Mouse (Mus musculus) kidney, postnatal 10 days (tissue): Measurements from ENCODE around the gene Ugt1a5.
A peak's percentile ranks its signal among the peaks of the same experiment; 100 is the strongest.

ENCODE experiments used
- DNase-seq: peaks from one replicate; pipeline ENCODE4 v3.0.0; 2021; ENCODE audit warnings: mixed read lengths

Gene Ugt1a5

DNA sequence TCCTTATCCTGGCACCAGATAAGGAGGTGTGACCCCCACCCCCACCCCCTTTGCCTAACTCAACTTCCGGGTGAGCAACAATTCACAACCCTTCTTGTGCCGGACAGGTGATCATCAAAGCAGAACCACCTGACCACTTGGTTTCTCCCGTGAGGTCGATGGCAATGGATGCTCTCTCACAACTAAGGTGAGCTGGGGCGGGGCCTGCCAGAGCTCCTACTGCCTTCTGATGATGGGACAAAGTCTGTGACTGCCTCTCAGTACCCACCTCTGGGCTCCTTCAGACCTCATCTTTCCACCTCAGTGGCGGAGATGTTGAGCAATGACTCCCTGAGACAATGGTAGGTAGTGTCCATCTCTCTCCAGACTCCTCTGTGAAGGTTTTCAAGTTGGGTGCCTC lies 80.1 kb downstream of the Ugt1a5 start:
- no peak for DNase-seq

GRCm38 (mm10) chr1:88246386-88246785 lies 80.6 kb downstream of the Ugt1a5 start:
- DNase-seq: no peak

DNA sequence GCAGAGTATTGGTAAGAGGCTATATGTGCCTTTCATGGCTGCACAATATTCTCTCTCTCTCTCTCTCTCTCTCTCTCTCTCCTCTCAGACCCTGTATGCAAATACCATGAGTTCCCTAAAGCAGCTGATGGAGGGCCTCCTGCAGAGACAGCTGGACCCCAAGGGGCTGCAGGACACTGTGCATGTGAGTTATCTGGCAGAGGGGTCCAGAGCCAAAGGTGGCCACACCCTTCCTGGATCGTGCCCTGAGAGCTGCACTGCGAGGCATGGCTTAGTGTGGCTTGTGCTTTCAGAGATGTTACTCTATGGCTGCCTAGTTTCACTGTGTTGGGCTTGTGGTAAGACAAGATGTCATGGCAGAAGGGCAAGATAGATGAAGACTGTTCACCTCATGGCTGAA lies 81.8 kb downstream of the Ugt1a5 start:
- DNase-seq: no peak

DNA sequence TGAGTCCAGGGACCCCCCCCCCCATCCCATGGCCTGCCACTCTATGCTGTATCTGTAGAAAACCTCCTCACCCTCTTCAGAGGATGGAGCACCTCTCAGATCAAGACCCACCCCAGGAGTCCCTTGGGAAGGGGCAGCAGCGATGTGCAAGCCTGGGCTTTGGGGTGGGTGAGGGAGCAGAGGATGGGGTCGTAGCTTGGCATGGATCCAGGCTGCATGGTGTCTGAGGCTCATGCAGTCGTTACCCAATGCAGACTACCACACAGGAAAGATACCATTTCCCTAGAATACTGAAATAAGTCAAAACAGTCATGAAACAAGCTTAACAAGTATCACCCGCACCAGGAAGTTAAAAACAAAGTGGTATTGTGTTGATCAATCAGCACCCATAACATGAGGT lies 82.8 kb downstream of the Ugt1a5 start:
- peak; percentile 38 for DNase-seq

DNA sequence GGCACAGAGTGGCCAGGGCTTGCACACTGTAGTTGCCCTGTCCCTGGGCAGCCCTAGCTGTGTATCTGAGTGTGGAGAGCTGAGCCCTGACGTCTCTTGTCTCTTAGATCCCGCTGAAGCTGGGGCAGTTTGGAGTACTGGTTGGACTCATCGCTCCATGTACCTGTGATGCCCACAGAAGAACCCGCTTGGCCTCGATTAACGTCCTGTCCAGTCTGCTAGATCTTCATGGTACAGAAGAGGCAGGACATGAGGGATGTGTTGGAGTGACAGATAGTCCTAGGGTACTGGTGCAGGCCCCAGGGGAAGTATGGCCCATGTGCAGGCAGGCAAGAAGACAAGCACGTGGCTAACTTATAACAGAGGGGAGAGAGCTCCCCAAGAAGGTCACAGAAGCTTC lies 83.8 kb downstream of the Ugt1a5 start:
- no peak for DNase-seq

DNA sequence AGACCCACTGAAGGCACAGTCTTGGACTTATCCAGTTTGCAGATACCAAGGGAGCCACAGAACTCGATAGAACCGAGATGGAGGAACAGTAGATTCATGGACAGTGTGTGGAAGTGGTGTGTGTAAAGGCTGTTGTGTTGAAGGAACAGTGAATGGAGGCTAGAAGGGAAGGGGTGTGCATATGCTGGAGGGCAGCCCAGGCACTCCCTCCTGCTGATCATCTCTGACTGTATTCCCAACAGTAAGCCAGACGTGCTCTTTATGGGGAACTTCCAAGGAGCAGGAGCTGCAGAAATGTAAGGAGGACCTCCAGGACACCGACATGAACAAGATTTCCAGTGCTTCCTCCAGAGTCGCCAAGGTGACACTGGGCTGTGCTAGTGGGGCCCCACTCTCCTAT lies 84.2 kb downstream of the Ugt1a5 start:
- DNase-seq: no peak

GRCm38 (mm10) chr1:88253106-88253505 lies 87.3 kb downstream of the Ugt1a5 start:
- DNase-seq: no peak

- DNase-seq: peak; percentile 38
Measured at GRCm38 (mm10) chr1:88253540-88253939, 87.7 kb downstream of the Ugt1a5 start.

DNA sequence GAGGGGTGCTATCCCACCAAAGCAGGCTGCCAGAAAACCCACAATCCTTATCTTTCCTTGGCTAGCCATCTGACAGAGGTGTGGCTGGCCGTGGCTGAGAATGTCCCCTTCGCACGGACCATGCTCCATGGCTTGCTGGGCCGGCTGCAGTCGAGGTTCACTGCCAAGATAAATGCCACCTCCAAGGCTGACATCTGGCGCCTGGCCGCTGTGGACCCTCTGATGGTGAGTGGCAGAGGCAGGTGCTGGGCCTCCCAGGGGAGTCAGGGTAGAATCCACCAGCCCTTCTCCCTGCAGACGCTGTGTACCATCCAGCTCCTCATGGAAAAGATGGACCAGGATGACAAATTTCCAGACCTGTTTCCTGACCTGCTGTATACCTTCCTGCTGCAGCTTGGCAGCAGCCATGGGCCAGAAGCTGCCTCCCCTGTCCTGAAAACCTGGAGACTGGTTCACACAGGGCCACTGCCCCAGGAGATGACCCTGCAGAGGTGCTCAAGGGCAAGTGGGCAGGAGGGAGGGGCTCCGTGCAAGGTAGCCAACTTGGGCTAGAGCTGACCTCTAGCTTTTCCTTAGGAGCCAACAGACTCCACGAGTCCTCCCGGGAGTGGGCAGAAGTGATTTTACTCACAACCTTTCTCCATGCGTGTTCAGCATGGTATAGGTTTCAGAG lies 89.1 kb downstream of the Ugt1a5 start:
- DNase-seq: peak; percentile 49

- no peak for DNase-seq
Measured at GRCm38 (mm10) chr1:88255466-88255857, 89.7 kb downstream of the Ugt1a5 start.

DNA sequence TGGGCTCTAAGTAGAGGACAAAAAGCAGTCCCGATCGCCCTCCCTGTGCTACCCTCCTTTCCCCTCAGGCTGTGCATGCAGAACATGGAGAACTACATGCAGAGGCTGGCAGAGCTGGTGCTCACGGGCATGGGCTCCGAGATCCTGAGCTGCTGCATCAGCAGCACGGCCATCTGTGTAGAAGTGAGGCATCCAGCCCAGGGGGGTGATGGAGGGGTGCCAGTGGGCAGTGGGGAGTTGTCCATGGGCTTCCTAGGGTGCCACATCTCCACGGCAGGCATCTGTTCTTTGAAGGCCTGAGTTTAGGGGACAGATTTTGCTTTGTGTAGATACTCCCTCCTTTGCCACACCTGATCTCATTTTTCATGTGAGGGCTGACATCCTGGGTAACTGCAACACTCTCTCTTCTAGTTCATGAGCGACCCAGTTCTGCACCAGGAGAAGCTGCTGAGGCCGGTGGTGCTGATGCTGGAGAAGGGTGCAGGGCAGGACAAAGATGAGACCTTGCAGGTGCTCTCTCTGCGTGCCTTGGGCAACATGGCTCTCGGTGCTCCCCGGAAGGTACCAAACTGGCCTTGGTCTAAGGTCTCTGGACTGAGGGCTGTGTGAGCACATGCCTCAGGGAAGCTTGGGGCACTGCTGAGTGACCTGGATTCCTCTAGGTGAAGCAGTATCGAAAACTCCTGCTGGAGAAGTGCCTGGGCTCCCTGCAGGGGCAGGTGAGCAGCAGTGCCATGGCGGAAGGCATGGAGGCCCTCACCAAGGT lies 90.4 kb downstream of the Ugt1a5 start:
- DNase-seq: peak; percentile 42

DNA sequence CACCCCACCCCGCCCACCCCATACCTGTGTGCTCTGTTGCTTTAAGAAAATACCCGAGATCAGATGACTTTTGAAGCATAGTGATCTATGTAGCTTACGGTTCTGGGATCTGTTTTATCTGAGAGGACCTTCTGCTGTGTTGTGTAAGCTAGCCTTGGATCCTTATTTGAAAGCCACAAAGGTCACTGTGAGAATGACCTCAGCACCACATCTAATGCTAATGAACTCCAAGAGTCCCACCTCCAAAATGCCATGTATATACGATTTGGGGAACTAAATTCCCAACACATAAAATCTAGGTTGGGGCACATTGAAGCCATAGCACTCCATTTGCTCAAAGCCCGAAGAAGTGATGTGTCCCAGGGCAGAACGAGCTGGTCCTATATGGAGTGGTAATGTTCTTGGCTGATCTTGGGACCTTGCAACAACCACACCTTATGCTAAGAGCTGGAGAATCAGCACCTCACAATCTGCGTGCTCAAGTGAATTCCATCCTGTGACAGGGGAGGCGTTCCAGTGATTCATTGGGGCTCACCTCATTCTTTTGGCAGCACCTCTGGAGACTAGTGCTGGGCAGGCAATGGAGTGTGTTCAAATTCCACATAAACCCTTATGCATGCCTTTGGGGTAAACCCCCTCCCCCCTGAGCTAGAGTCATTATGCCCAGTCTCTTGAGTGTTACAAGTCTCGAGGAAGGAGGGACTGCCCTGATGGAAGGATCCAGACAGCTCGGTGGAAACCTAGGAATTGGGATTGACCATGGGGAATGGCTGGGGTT lies 91.3 kb downstream of the Ugt1a5 start:
- DNase-seq: no peak

GRCm38 (mm10) chr1:88257681-88258080 lies 91.9 kb downstream of the Ugt1a5 start:
- no peak for DNase-seq

GRCm38 (mm10) chr1:88258361-88258760 lies 92.5 kb downstream of the Ugt1a5 start:
- peak; percentile 32 for DNase-seq

- peak; percentile 62 for DNase-seq
Measured at GRCm38 (mm10) chr1:88258881-88259642, 93.2 kb downstream of the Ugt1a5 start.

DNA sequence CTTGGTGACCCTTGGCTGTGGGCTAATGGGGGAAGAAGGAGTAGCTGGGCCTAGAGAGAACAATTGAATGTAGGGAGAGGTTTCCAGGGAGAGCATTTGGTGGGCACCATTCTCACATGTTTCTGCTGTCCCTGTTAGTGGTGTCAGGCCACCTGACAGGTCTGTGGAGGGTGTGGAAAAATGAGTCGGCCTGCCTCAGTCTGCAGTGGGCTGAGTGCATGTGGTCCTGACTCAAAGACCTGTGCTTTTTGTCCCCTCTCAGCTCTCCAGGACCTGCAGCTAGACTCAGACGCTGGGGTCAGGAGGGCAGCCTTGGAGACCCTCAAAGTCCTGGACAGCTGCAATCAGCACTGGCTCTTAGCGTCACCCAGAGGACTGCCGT lies 93.8 kb downstream of the Ugt1a5 start:
- DNase-seq: peak; percentile 49

- DNase-seq: peak; percentile 84
Measured at GRCm38 (mm10) chr1:88260114-88260513, 94.3 kb downstream of the Ugt1a5 start.

- DNase-seq: no peak
Measured at GRCm38 (mm10) chr1:88260604-88261377, 95.0 kb downstream of the Ugt1a5 start.

GRCm38 (mm10) chr1:88261706-88262105 lies 95.9 kb downstream of the Ugt1a5 start:
- no peak for DNase-seq

GRCm38 (mm10) chr1:88262255-88262654 lies 96.4 kb downstream of the Ugt1a5 start:
- DNase-seq: peak; percentile 89

GRCm38 (mm10) chr1:88262961-88263360 lies 97.1 kb downstream of the Ugt1a5 start:
- DNase-seq: no peak

GRCm38 (mm10) chr1:88263778-88264177 lies 98.0 kb downstream of the Ugt1a5 start:
- DNase-seq: no peak
